Mouse (Mus musculus) forebrain, embryonic 14.5 days (tissue): ENCODE data around the gene Lgr5. TPM values are rescaled to one million over a fixed set of nuclear protein-coding genes. Genes with fewer than 3 reads are reported as not detected.
A peak's percentile ranks its signal among the peaks of the same experiment; 100 is the strongest.

ENCODE experiments used
- ATAC-seq: fragments of 200-750 bp; cut with Nextera tagmentation; 2 replicates; pipeline ENCODE4 v1.8.0; 2017; ENCODE audit warnings: mild to moderate bottlenecking, moderate library complexity
- DNase-seq: peaks from one replicate; pipeline ENCODE4 v3.0.0-alpha.2; 2015; ENCODE audit warnings: low spot score
- H3K27ac ChIP-seq: fragments of 300-500 bp; sonication (generic); 2 replicates; pipeline ENCODE4 v1.5.1; 2014; ENCODE audit warnings: low read depth, mild to moderate bottlenecking, control low read depth, low read length, moderate library complexity
- H3K27me3 ChIP-seq: fragments of 300-500 bp; sonication (generic); replicated peaks from 2 replicates; pipeline ENCODE4 v1.6.1; 2014; ENCODE audit warnings: low read length, control low read depth, mixed read lengths; ENCODE audit not compliant: control insufficient read depth, insufficient read depth
- H3K36me3 ChIP-seq: fragments of 300-500 bp; sonication (generic); 2 replicates; pipeline ENCODE4 v1.6.1; 2014; ENCODE audit warnings: low read length, control low read depth; ENCODE audit not compliant: control insufficient read depth, insufficient read depth
- H3K4me1 ChIP-seq: fragments of 300-500 bp; sonication (generic); 2 replicates; pipeline ENCODE4 v1.6.1; 2014; ENCODE audit warnings: antibody characterized with exemption, low read length, control low read depth; ENCODE audit not compliant: control insufficient read depth, insufficient read depth
- H3K4me2 ChIP-seq: fragments of 300-500 bp; sonication (generic); 2 replicates; pipeline ENCODE4 v1.6.1; 2014; ENCODE audit warnings: mild to moderate bottlenecking, control low read depth, low read length
- H3K4me3 ChIP-seq: fragments of 300-500 bp; sonication (generic); 2 replicates; pipeline ENCODE4 v1.5.1; 2014; ENCODE audit warnings: low read depth, low read length, control low read depth
- H3K9ac ChIP-seq: fragments of 300-500 bp; sonication (generic); 2 replicates; pipeline ENCODE4 v1.6.1; 2014; ENCODE audit warnings: mild to moderate bottlenecking, low read length, control low read depth, moderate library complexity
- H3K9me3 ChIP-seq: fragments of 300-500 bp; sonication (generic); replicated peaks from 2 replicates; pipeline ENCODE4 v1.6.1; 2016; ENCODE audit warnings: low read length, control low read depth, mixed read lengths; ENCODE audit not compliant: control insufficient read depth
- WGBS: fragments of 180-500 bp; shearing (Covaris S2); extraction: QIAGEN DNeasy Blood & Tissue Kit; methylation state at CpG from one replicate; pipeline ENCODE4 v1.1.7; 2014; 5-methylcytosine and 5-hydroxymethylcytosine counted together
- polyA plus RNA-seq: library from polyadenylated mRNA; unstranded; fragments of >200 nt; fragmentation: Nextera tagmentation; extraction: Ambion mirVana; gene quantifications from 2 replicates; pipeline ENCODE4 v1.2.1, GENCODE M21; 2014

Gene Lgr5
- polyA plus RNA-seq, 1 experiment from 2014 or later, result 0.44 TPM

- Histone ChIP-seq H3K36me3 (no peaks in the 10 kb centered on the region), H3K27me3 (peaks cover 15% of the 10 kb centered on the region), H3K4me2 (no peak overlapping the region), H3K27ac (no peak overlapping the region), H3K4me1 (no peaks in the 10 kb centered on the region; the same call in 1 of the 2 replicates), H3K9ac (no peak overlapping the region), H3K9me3 (no peaks in the 10 kb centered on the region), H3K4me3 (no peak overlapping the region)
- peak; percentile 41 for DNase-seq
- 40% methylated on average over 12 of the region's 12 CpGs for WGBS
- no peak for ATAC-seq
Measured at GRCm38 (mm10) chr10:115561136-115561880, 26.3 kb downstream of the Lgr5 start.

GRCm38 (mm10) chr10:115556738-115557242, 30.8 kb downstream of the Lgr5 start:
- Histone ChIP-seq H3K27me3 (peaks cover 5% of the 10 kb centered on the region), H3K4me2 (no peak overlapping the region), H3K4me1 (no peaks in the 10 kb centered on the region; the same call in 1 of the 2 replicates), H3K9ac (no peak overlapping the region), H3K4me3 (no peak overlapping the region), H3K27ac (no peak overlapping the region), H3K36me3 (no peaks in the 10 kb centered on the region), H3K9me3 (no peaks in the 10 kb centered on the region)
- WGBS, result 12% methylated on average over 12 of the region's 12 CpGs
- DNase-seq (no peak), ATAC-seq (peak; percentile 44; the same call in 1 of the 2 replicates)

- WGBS, result 67% methylated on average over 2 of the region's 2 CpGs
- Histone ChIP-seq H3K4me2 (no peak overlapping the region), H3K9me3 (no peaks in the 10 kb centered on the region), H3K4me1 (no peaks in the 10 kb centered on the region; the same call in 1 of the 2 replicates), H3K27ac (no peak overlapping the region), H3K36me3 (no peaks in the 10 kb centered on the region), H3K27me3 (peaks cover 5% of the 10 kb centered on the region; the same call in 1 of the 2 replicates), H3K9ac (no peak overlapping the region), H3K4me3 (no peak overlapping the region)
- no peak for DNase-seq
- no peak for ATAC-seq
Measured at GRCm38 (mm10) chr10:115555191-115555765, 32.3 kb downstream of the Lgr5 start.

- Histone ChIP-seq H3K27me3 (no peaks in the 10 kb centered on the region; the same call in 1 of the 2 replicates), H3K27ac (no peak overlapping the region), H3K4me1 (no peaks in the 10 kb centered on the region; the same call in 1 of the 2 replicates), H3K4me3 (no peak overlapping the region), H3K4me2 (no peak overlapping the region), H3K9me3 (no peaks in the 10 kb centered on the region), H3K36me3 (no peaks in the 10 kb centered on the region), H3K9ac (no peak overlapping the region)
- DNase-seq, result no peak
- no peak for ATAC-seq
- 61% methylated on average over 11 of the region's 11 CpGs for WGBS
Measured at GRCm38 (mm10) chr10:115553352-115554113, 34.0 kb downstream of the Lgr5 start.

- Histone ChIP-seq H3K4me2 (no peak overlapping the region), H3K4me3 (no peak overlapping the region), H3K4me1 (no peaks in the 10 kb centered on the region), H3K9me3 (no peaks in the 10 kb centered on the region), H3K9ac (no peak overlapping the region), H3K27ac (no peak overlapping the region), H3K36me3 (no peaks in the 10 kb centered on the region), H3K27me3 (no peaks in the 10 kb centered on the region; the same call in 1 of the 2 replicates)
- 87% methylated on average over 3 of the region's 3 CpGs for WGBS
- DNase-seq (no peak), ATAC-seq (no peak)
Measured at GRCm38 (mm10) chr10:115551069-115551468, 36.5 kb downstream of the Lgr5 start.

GRCm38 (mm10) chr10:115550253-115550652, 37.3 kb downstream of the Lgr5 start:
- DNase-seq (peak; percentile 6), ATAC-seq (no peak)
- H3K9me3 ChIP-seq, result no peaks in the 10 kb centered on the region
- H3K4me1 ChIP-seq, result no peaks in the 10 kb centered on the region
- WGBS, result 50% methylated on average over 7 of the region's 7 CpGs
- no peak overlapping the region for H3K27ac ChIP-seq
- H3K4me3 ChIP-seq, result no peak overlapping the region
- no peaks in the 10 kb centered on the region for H3K27me3 ChIP-seq
- H3K4me2 ChIP-seq, result no peak overlapping the region
- no peak overlapping the region for H3K9ac ChIP-seq
- H3K36me3 ChIP-seq, result no peaks in the 10 kb centered on the region

GRCm38 (mm10) chr10:115542917-115543316, 44.7 kb downstream of the Lgr5 start:
- ATAC-seq (no peak), DNase-seq (no peak)
- Histone ChIP-seq H3K27ac (no peak overlapping the region), H3K4me2 (no peak overlapping the region), H3K4me3 (no peak overlapping the region), H3K36me3 (no peaks in the 10 kb centered on the region), H3K9me3 (no peaks in the 10 kb centered on the region), H3K27me3 (no peaks in the 10 kb centered on the region), H3K9ac (no peak overlapping the region), H3K4me1 (no peaks in the 10 kb centered on the region)
- 90% methylated on average over 6 of the region's 6 CpGs for WGBS

- 81% methylated on average over 2 of the region's 2 CpGs for WGBS
- Histone ChIP-seq H3K27me3 (no peaks in the 10 kb centered on the region), H3K4me2 (no peak overlapping the region), H3K36me3 (no peaks in the 10 kb centered on the region), H3K9me3 (no peaks in the 10 kb centered on the region), H3K4me3 (no peak overlapping the region), H3K4me1 (no peaks in the 10 kb centered on the region), H3K9ac (no peak overlapping the region), H3K27ac (no peak overlapping the region)
- no peak for ATAC-seq
- DNase-seq, result no peak
Measured at GRCm38 (mm10) chr10:115530746-115531145, 56.8 kb downstream of the Lgr5 start.
